Mouse (Mus musculus): ENCODE measurements around the gene Ankrd10.
"Not testable (repeated sequence)": the region's sequence is repeated elsewhere in the genome, so short reads cannot be mapped to it uniquely, and the experiment has no call there.

Ankrd10 gene

GRCm38 (mm10) chr8:11635611-11636081, at the start of gene Ankrd10:
Gene Ankrd10 (minus strand): TSS chr8:11635757.
- DNase-seq (ENCODE audit: low spot score in 2 of 2) = peak; percentile 95 to 96

GRCm38 (mm10) chr8:11684558-11684957, 49.0 kb upstream of the Ankrd10 start:
- DNase-seq (ENCODE audit: low spot score in 2 of 2) = no peak

GRCm38 (mm10) chr8:11668308-11668707, 32.8 kb upstream of the Ankrd10 start:
- no peak for DNase-seq (ENCODE audit: low spot score in 2 of 2)

GRCm38 (mm10) chr8:11666023-11666716, 30.6 kb upstream of the Ankrd10 start:
- DNase-seq (ENCODE audit: low spot score in 2 of 2) = not testable (repeated sequence)

GRCm38 (mm10) chr8:11661969-11662368, 26.4 kb upstream of the Ankrd10 start:
- DNase-seq (ENCODE audit: low spot score in 2 of 2) = no peak

- no peak for DNase-seq (ENCODE audit: low spot score in 2 of 2)
Measured at GRCm38 (mm10) chr8:11650021-11650420, 14.5 kb upstream of the Ankrd10 start.

- no peak for DNase-seq (ENCODE audit: low spot score in 2 of 2)
Measured at GRCm38 (mm10) chr8:11643123-11643522, 7.6 kb upstream of the Ankrd10 start.

GRCm38 (mm10) chr8:11640606-11641005, 5.0 kb upstream of the Ankrd10 start:
- DNase-seq (ENCODE audit: low spot score in 2 of 2) = no peak

GRCm38 (mm10) chr8:11637531-11637930, 2.0 kb upstream of the Ankrd10 start:
- no peak for DNase-seq (ENCODE audit: low spot score in 2 of 2)

GRCm38 (mm10) chr8:11636324-11637057, 934 bp upstream of the Ankrd10 start:
- DNase-seq (ENCODE audit: low spot score in 2 of 2) = peak; percentile 79 to 85

- peak; percentile 84 to 87 for DNase-seq (ENCODE audit: low spot score in 2 of 2)
Measured at GRCm38 (mm10) chr8:11635012-11635577, 462 bp downstream of the Ankrd10 start.

- no peak for DNase-seq (ENCODE audit: low spot score in 2 of 2)
Measured at GRCm38 (mm10) chr8:11634331-11635011, 1.1 kb downstream of the Ankrd10 start.

GRCm38 (mm10) chr8:11633414-11633813, 2.1 kb downstream of the Ankrd10 start:
- no peak for DNase-seq (ENCODE audit: low spot score in 2 of 2)

GRCm38 (mm10) chr8:11632406-11632805, 3.2 kb downstream of the Ankrd10 start:
- peak in 1 of 2 experiments; percentile 64 for DNase-seq (ENCODE audit: low spot score in 2 of 2)

- no peak for DNase-seq (ENCODE audit: low spot score in 2 of 2)
Measured at GRCm38 (mm10) chr8:11629206-11629605, 6.4 kb downstream of the Ankrd10 start.

GRCm38 (mm10) chr8:11628506-11629132, 6.9 kb downstream of the Ankrd10 start:
- peak in 1 of 2 experiments; percentile 54 for DNase-seq (ENCODE audit: low spot score in 2 of 2)

- DNase-seq (ENCODE audit: low spot score in 2 of 2) = no peak
Measured at GRCm38 (mm10) chr8:11627717-11628116, 7.8 kb downstream of the Ankrd10 start.

GRCm38 (mm10) chr8:11625084-11625483, 10.5 kb downstream of the Ankrd10 start:
- DNase-seq (ENCODE audit: low spot score in 2 of 2) = no peak

- no peak for DNase-seq (ENCODE audit: low spot score in 2 of 2)
Measured at GRCm38 (mm10) chr8:11619091-11619490, 16.5 kb downstream of the Ankrd10 start.

GRCm38 (mm10) chr8:11618063-11618462, 17.5 kb downstream of the Ankrd10 start:
- no peak for DNase-seq (ENCODE audit: low spot score in 2 of 2)

- peak in 1 of 2 experiments; percentile 72 for DNase-seq (ENCODE audit: low spot score in 2 of 2)
Measured at GRCm38 (mm10) chr8:11616294-11616693, 19.3 kb downstream of the Ankrd10 start.
